Mouse (Mus musculus): ENCODE data around the gene Plcb3.

Gene Plcb3

DNA sequence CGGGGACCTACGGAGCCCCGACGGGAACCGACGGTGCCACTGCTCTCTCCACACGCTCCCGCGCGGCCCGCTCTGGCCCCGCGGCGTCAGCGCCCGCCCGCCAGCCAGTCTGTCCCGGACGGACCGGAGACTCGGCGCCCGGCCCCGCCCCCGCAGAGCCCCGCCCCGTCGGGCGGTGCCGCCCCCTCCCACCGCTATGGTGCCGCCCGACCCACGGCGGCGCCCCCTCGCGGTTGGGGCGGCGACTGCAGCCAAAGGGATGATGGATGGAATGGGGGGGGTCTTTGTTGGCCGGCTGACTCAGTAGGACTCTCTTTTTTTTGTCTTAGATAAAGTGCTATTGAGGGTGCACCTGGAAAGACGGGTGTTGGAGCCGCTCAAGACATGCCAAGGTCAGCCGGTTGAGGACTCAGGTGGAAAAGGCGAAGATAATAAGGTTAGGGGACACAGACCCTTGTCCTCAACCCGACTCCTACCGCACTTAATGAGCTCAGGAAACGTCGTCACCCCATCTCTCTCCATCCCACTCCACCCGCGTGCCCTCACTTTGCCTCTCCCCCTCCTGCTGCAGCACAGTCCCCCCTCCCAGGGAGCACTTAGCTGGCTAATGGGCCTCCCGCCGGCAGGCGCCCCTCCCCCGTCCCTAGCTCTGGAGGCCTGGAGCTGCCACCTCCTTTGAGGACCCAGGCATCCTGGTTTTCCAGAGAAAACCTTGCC, 6.4 kb downstream of the Plcb3 start:
- no peak for DNase-seq (ENCODE audit: low spot score)

DNA sequence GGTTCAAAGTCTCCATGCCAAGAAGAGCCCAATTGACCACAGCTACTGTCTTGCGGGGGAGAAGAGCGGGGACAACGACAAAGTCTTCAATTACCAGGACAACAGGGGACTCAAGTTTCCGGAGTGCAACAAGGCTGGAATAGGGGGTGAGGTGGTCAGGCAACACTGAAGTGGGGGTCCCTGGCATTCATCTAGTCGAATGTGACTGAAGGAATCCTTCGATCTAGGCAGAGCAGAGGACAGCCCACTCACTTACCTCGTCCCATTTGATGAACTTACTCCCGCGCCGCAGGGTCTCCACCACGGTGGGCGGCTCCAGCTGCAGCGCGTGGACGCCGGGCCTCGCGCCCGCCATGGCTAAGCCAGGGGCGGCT, 7.0 kb downstream of the Plcb3 start:
- no peak for DNase-seq (ENCODE audit: low spot score)

DNA sequence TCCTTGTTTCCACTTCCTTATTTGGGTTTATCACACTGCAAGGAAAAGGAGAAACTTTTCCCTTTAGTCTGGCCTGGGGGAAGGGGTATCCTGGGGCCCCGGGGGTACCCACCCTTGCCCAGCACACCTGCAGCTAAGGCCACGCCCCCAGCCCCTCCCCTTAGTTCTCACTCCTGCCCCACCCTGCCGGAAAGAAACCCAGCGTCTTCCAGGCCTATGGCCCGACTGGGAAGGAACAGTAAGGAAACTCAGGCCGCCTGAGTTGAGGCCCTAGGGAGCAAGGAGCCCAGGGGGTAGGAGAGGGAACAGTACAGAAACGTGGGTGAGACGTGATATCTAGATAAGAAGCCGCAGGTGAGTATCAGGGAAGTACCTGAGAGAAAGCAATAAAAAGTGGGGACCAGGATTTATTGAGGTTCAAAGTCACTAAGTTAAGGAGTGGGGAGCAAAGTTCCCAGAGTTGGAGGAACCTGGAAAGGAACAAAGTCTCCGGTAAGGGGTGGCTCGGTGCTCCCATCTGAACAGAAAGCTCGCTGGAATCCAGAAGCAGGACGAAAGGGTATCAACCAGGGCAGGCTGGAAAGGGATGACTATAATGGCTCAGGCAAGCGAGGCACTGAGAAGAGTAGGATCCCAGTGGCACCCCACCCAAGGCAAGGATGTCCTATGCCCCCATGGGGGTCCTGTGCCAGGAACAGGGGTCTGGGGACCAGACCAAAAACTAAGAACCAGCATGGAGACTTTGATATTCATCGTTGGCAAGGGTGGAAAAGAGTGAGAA, 7.6 kb downstream of the Plcb3 start:
- no peak for DNase-seq (ENCODE audit: low spot score)

DNA sequence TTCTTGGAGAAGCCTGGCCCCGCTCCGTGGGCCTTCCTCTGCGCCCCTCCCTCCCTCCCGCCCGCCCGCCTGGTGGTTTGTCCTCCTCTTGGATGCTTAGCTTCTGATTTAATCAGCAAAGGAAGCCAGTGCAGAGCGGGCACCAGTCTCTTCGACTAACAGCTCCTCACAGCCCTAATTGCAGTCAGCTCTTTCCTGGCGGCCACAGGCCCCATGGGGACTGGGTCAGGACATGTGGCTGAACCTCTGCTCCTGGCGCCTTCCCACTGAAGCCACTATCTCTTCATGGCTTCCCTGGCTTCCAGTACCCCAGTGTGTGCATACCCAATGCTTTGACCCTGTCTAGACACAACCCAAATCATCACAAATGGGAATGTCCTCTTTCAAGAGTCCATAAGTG, 19.8 kb downstream of the Plcb3 start:
- DNase-seq (ENCODE audit: low spot score): no peak

DNA sequence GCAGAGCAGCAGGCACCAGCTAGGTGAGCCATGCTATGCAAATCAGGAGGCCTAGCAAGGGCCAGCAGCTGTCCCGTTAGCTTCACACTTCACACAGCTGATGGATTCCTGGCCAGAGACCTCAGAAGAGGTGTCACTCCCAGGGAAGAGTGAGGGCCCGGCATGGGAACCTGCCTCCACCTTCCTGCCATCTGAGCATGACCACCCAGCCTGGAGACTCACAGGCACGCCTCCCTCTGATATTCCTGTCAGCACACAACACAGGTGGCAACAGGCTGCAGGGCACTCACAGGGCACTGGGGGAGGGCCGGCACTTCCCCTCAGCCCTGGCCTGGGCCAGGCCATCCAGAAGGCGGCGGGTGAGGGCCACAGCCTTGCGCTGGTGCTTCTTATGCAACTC, 20.8 kb downstream of the Plcb3 start:
- DNase-seq (ENCODE audit: low spot score): no peak

DNA sequence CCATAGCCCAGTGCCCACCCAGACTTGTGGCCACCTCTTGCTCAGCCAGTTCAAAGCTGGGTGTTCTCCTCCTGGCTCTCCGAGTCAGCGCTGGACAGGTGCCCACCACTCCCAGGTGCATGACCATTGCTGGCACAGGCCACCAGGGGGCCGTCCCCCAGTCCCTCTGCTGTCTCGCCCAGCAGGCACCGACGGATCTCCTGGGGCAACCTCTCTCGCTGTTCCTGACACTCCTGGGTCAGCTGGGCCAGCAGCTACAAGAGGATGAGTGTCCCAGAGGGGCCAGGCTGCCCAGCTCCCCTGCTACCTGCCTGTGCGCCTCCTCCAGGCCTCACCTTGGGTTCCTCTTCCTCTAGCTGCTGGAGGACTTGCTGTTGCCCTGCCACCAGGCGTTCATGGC, 22.2 kb downstream of the Plcb3 start:
- DNase-seq (ENCODE audit: low spot score): no peak

DNA sequence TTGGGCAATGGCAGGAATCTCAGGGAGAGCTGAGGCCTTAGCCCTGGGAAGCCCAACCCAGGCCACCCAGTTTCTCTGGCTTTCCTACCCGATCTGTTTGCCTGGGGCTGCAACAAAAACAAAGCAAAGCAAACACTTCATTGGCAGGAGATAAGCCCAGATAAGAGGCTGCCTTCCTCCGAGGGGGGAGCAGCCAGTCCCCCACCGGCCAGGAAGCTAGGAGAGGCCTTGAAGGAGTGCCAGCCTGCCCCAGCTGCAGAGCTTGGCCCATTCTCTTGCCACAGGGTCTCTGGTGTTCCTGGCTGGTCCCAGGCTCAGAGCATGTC, 23.6 kb downstream of the Plcb3 start:
- DNase-seq (ENCODE audit: low spot score): peak; percentile 94

DNA sequence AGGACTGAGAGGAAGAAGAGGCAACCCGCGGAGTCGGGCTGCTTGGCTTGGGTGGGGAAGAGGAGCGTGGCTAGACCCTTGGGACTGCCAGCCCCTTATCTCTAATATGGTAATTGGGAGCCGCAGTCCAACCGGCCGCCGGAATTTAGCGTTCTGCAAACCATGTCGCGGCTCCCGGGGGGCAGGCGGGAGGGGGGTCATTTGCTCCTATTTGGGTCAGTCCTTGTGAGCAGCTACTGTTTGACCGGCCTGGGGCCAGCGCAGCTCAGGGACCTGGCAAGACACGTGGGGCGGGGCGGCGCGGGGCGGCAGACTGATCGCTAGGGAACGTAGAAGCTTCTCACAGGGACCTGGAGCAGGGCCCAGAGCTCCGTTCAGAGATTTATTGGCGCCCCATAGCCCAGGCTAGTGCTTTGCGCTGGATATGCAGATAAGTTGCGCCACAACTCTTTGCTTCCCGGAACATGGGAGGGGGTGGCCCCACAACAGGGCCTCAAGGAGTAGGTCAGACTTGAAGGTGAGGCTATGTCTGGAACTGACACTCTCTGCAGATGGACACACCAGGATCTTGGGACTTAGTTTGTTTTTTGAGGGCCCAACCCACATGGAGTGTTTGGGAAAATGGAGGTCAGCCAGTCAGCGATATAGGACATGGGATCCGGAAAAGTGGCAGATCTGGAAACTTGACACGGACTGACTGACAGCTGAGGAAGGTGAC, 24.1 kb downstream of the Plcb3 start:
- DNase-seq (ENCODE audit: low spot score): peak; percentile 85

DNA sequence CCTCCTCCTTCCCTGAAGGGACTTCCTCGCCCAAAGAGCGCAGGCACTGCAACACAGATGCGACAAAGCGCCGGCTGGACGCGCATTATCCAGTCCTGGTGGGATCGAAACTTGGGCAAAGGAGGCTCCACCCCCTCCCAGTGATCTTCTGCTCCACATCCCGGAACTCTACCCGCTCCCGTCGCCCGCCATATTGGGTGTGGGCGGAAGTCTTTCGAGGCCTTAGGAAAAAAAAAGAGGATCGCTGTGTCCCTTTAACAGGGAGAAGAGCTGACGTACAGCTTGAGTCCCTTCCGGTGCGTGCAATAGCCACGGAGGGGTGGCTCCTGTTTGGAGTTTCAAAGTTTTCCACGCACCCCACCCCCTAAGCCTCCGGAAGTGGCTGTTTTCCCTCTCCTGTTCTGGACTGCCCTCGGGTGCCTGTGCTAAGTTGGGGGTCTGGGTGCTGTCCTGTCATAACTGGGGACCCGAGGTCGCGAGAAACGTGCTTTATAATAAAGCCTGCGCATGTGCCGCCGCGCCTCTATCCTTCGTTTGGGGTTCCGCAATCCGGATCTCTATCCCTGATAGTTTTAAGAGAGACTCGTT, 24.8 kb downstream of the Plcb3 start:
- peak; percentile 95 for DNase-seq (ENCODE audit: low spot score)

DNA sequence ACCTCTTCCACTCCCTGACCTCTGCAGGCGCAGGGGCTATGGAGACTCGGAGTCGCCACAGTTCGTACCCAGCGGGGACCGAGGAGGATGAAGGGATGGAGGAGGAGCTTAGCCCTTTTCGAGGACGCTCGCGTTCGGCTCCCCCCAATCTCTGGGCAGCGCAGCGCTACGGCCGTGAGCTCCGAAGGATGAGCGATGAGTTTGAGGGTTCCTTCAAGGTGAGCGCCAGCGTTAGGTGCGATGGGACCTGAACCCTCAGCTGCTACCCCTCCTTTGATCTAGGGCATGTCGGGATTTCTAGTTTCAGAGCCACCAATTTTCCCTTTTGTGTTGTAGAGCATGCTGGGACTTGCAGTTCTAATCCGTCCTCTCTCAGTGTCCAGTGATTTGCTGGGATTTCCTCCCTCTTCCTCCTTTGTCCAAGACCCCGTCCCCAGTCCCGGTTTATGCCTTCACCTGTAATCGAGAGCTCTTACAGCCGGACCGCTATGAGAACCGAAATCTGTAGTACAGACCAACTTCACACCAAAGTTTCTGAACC, 25.6 kb downstream of the Plcb3 start:
- no peak for DNase-seq (ENCODE audit: low spot score)

DNA sequence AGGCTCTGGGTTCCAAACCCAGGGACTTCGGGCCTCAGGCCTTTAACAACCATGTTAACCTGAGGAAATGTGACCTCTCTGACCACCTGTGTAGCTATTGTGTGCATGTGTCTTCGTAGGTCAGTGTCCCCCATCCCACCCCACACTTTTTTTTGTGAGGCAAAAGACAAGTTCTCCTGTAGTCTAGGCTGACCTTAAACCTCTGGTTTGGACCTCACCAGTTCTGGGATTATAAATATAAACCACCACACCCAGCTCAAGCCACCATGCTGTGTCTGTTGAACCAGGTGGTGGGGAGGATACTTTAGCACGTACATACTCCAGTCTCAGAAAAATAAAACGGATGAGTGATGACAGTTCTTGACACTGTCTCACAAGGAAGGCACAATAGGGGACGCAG, 26.3 kb downstream of the Plcb3 start:
- DNase-seq (ENCODE audit: low spot score): no peak

DNA sequence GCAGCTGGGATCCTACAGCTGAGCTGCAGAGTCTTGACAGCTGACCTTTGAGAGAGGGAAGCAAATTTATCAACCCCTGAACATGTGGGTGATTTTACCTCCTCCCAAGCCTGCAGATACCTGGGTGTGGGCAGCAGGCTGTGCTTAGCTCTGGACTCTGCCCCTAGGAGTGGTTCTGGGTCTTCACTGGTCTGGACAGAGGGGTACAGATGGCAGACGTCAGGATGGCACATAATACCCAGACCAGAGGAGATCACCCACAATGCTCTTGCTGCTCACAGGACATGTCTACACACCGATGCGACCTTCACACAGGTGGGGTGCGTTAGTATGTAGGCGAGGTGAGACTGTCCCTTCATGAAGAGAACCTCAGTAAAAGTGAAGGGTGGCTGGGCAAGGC, 26.7 kb downstream of the Plcb3 start:
- DNase-seq (ENCODE audit: low spot score): no peak

DNA sequence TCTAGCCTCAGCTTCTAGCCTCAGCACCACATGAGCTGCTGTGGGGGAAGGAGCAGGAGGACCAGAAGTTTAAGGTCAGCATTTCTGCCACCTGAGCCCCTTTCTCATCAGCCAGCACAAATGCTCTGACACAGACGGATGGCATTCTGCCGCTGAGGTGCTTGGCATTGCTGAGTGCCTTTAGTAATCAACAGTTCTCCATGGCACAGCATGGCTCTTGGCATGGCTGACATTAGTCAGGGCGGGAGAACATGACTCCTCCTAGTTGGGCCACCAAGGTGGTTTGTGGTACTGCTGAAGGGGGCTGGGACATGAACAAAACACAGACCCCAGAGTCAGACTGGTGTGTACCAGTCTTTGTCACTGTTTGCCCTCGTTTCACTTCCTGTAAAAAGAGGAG, 28.1 kb downstream of the Plcb3 start:
- DNase-seq (ENCODE audit: low spot score): no peak

DNA sequence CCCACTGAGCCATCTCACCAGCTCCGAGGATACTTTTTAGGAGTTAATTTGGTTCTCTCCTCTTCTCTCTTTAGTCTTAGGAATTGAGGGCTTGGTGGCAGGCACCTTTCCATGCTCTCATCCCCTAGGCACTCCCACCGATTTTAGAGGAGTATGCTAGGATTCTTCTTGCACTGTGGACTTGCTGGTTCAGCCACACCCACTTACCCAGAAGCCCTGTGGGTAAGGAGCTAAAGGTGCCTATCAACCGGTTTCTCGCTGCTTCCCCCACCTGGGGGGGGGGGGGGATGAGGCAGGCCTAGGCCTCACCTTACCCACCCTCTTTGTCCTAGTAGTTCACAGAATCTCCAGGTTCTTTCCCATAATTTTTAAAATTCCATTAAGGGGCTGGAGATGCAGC, 28.5 kb downstream of the Plcb3 start:
- DNase-seq (ENCODE audit: low spot score): no peak

DNA sequence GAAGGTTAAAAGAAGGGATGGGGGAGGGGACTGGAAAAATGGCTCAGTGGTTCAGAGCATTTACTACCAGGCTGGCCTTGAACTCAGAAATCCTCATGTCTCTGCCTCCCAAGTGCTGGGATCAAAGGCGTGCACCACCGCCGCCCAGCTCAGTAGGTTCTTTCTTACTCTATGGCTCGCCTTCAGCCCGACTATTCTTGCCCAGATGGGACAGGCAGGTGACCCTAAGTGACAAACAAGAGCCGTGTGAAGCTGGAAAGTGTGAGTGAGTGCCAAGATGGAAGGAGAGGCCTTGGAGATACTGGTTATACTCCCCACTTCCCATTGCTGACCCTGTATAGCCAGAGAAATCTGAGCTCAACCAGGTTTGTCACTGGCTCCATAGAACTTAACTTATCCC, 32.6 kb downstream of the Plcb3 start:
- no peak for DNase-seq (ENCODE audit: low spot score)

DNA sequence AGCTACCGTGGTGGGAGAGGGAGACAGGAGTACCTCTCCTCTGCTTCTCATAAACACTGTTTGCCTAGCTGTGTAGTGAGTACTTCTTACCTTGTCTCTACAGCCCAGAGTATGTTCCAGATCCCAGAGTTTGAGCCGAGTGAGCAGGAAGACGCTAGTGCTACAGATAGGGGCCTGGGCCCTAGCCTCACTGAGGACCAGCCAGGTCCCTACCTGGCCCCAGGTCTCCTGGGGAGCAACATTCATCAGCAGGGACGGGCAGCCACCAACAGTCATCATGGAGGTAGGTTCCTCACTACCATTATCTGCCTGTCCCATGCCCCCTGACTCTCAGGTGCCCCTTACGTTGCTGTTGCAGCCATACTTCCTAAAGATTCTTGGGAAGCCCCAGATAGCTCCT, 33.5 kb downstream of the Plcb3 start:
- DNase-seq (ENCODE audit: low spot score): no peak

DNA sequence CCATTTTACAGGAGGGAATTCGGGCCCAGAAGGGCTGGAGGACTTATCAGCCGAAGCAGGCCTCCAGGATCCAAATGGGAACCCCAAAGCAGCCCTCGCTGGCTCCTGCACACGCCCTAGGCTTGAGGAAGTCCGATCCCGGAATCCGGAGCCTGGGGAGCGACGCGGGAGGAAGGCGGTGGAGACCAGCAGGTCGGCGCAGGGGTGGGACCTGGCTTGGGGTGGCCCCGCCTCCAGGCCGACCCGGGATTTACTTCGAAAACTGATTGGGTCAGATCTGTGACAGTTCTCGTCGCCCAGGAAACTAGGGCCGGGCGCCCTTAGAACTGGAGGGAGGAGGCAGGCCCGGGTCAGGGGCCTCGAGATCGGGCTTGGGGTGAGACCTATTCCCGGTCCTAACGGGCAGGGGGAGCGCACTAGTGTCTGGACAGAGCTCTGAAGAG, 34.0 kb downstream of the Plcb3 start, which contains the start of gene Gpr137:
Gpr137 (minus strand) TSS at position 232 of the 443 bp plus-strand sequence.
- DNase-seq (ENCODE audit: low spot score): peak; percentile 95

DNA sequence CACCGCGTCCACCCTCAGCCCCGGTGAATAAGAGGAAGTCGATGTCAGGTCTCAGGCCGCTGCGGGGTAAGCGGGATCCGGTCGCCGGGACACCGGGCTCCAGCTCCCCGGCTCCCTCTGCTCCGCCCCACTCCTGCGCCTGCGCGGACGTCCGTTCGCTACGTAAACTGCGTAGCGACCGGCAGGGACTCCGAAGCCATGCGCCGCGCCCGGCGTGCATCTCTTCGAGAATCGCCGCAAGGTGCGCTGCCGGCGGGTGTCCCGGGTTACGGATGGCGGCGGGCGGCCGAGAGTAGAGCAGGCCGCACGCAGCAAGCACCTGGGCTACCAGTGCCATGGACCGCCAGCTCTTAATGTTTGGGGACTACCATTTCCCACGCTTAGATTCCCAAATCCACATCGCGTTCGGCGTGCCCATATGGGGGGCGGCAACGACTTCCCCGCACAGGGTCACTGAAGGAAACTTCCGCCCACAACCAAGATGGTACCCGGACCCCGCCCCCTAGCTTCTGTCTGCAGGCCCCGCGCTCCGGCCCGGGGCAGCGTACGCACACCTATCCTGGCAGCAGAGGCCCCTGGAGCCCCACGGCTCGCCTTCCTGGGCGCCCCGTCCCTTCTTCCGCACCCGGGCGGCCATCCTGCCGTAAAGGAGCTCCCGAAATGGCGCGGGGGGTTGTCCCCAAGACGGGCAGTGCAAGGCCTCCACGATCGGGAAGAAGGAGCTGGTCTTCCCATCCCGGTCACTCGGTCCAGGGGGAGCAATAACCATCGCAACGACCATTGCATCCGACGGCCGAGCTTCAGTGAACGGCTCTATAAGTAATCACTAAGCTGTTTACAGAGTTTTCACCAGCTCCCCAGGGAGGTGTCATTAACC, 34.7 kb downstream of the Plcb3 start, which contains the start of gene Bad:
Bad (plus strand) TSS at position 490 of the 877 bp plus-strand sequence.
- peak; percentile 85 for DNase-seq (ENCODE audit: low spot score)

DNA sequence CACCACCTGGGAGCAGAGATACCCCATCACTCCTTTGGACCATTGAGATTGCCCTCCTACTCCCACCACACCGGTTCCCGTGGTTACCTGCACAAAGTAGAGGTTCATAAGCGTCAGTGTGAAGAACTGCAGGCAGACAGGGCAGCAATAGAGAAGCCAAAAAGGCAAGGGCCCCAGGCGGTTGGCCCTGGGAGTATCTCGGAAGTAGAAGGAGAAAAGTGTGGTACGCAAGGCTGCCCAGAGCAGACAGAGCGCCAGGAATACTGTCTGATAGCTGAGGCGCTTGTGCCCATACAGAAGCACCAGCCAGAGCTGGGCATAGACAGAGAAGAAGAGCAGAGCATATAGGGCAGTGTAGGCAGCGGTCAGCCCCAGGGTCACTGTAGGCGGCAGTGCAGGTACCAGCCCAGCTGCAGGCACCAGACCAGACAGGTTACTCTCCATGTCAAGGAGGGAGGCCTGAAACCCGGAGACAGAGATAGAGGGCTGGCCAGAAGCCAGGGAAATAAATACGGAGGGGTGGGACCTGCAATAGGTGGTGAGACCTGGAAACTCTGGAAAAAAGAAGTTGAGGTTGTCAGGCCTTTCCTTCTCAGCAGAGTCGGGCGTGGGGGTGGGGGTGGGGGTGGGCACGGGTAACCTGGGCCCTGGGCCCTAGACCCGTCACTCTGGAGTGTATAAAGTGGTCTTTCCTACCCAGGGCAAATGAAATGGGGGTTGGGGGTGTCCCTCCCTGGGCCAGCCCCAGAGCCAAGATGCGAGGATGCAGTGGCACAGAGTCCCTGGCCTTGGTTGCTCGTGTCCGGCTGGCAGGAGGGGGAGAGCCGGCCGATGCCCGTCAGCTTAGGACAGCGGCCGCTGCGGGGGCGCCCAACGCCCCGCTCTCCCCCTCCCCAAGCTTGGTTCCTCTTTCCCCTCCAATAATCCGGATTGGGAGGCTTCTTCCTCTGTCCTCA, 35.6 kb downstream of the Plcb3 start:
- no peak for DNase-seq (ENCODE audit: low spot score)
